Mouse (Mus musculus) cerebellum, postnatal 36 days (tissue): ENCODE results near the gene Mtcl1.
A peak's percentile ranks its signal among the peaks of the same experiment; 100 is the strongest.

ENCODE experiments used
- DNase-seq, 2 experiments: peaks; one replicate each; pipeline ENCODE4 v3.0.0; 2021 to 2022; ENCODE audit warnings: mixed read lengths in 2 of 2

Gene Mtcl1

GRCm38 (mm10) chr17:66404883-66405590 is 44.5 kb downstream of the Mtcl1 start:
- DNase-seq, result peak; percentile 60 to 66

GRCm38 (mm10) chr17:66402791-66403470 is 46.6 kb downstream of the Mtcl1 start:
- no peak for DNase-seq

GRCm38 (mm10) chr17:66401596-66402265 is 47.8 kb downstream of the Mtcl1 start:
- DNase-seq, result peak; percentile 74 to 86

GRCm38 (mm10) chr17:66399780-66400179 is 49.8 kb downstream of the Mtcl1 start:
- no peak for DNase-seq

GRCm38 (mm10) chr17:66394571-66394970 is 55.0 kb downstream of the Mtcl1 start:
- no peak for DNase-seq

- no peak for DNase-seq
Measured at GRCm38 (mm10) chr17:66388307-66388706, 61.2 kb downstream of the Mtcl1 start.

GRCm38 (mm10) chr17:66381338-66381737 is 68.2 kb downstream of the Mtcl1 start:
- DNase-seq, result no peak

- peak; percentile 77 to 82 for DNase-seq
Measured at GRCm38 (mm10) chr17:66379900-66380857, 69.4 kb downstream of the Mtcl1 start.

GRCm38 (mm10) chr17:66379308-66379707 is 70.2 kb downstream of the Mtcl1 start:
- DNase-seq, result peak in 1 of 2 experiments; percentile 32

GRCm38 (mm10) chr17:66378127-66378526 is 71.4 kb downstream of the Mtcl1 start:
- no peak for DNase-seq

GRCm38 (mm10) chr17:66374633-66375272 is 74.8 kb downstream of the Mtcl1 start:
- DNase-seq, result peak; percentile 76 to 77

- no peak for DNase-seq
Measured at GRCm38 (mm10) chr17:66370867-66371266, 78.7 kb downstream of the Mtcl1 start.

- no peak for DNase-seq
Measured at GRCm38 (mm10) chr17:66369777-66370176, 79.8 kb downstream of the Mtcl1 start.

- DNase-seq, result peak; percentile 49 to 60
Measured at GRCm38 (mm10) chr17:66368127-66368526, 81.4 kb downstream of the Mtcl1 start.

- no peak for DNase-seq
Measured at GRCm38 (mm10) chr17:66365664-66366063, 83.9 kb downstream of the Mtcl1 start.

GRCm38 (mm10) chr17:66365293-66365642 is 84.3 kb downstream of the Mtcl1 start:
- no peak for DNase-seq

GRCm38 (mm10) chr17:66364525-66365292 is 84.8 kb downstream of the Mtcl1 start:
- no peak for DNase-seq

- no peak for DNase-seq
Measured at GRCm38 (mm10) chr17:66363852-66364524, 85.6 kb downstream of the Mtcl1 start.

GRCm38 (mm10) chr17:66362287-66363016 is 87.1 kb downstream of the Mtcl1 start:
- DNase-seq, result no peak
